Mouse (Mus musculus) myocyte (in vitro differentiated cells): ENCODE results near the gene Yaf2.

ENCODE experiments used
- E2F4 ChIP-seq: IDR thresholded peaks from one replicate; pipeline ENCODE4 v1.6.1; 2011; ENCODE audit warnings: mild to moderate bottlenecking, control low read depth, moderate library complexity; ENCODE audit not compliant: insufficient read depth
- POLR2A ChIP-seq: IDR thresholded peaks from one replicate; pipeline ENCODE4 v1.6.1; 2011; ENCODE audit warnings: low read depth, mild to moderate bottlenecking, control low read depth, moderate library complexity; ENCODE audit not compliant: insufficient read length

DNA sequence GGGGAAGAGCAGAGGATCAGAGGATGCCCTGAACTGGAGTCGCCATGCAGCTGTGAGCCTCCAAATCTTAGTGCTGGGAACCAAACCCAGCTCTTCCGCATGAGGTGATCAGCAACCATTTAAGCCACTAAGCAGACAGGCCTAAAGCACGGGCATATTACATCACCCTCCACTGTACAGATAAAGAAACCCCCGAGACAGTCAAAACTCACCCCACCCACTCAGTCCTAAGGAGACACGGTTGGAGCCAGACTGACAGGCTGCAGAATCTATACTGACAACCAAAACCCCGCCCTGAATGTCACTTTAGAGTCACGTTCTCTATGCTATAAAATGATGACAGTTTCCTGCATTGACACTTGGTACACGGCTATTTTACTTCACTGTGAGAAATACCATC is 83.6 kb downstream of the Yaf2 start:
- TF ChIP-seq POLR2A (no peak), E2F4 (no peak)
